Mouse (Mus musculus) megakaryocyte, embryonic 14.5 days (primary cell): ENCODE data around the gene Mob3b.

Experiments
- FLI1 ChIP-seq: IDR thresholded peaks from 2 replicates; pipeline ENCODE4 v1.6.1; 2012; ENCODE audit warnings: low read length, inconsistent platforms, mixed read lengths
- GATA1 ChIP-seq: IDR thresholded peaks from 3 replicates; pipeline ENCODE4 v1.6.1; 2012; ENCODE audit warnings: mixed read lengths, low read length, inconsistent platforms, borderline replicate concordance

- TF ChIP-seq GATA1: no peak
- no peak for TF ChIP-seq FLI1
These were observed 235.0 kb downstream of the Mob3b start for GRCm38 (mm10) chr4:34922177-34922870.
